Mouse (Mus musculus) limb, embryonic 13.5 days (tissue): ENCODE data around the gene Dffa. TPM values are rescaled to one million over a fixed set of nuclear protein-coding genes. Genes with fewer than 3 reads are reported as not detected.
A peak's percentile ranks its signal among the peaks of the same experiment; 100 is the strongest.
"Not testable (repeated sequence)": the region's sequence is repeated elsewhere in the genome, so short reads cannot be mapped to it uniquely, and the experiment has no call there.

Source experiments
- ATAC-seq: fragments of 200-750 bp; cut with Nextera tagmentation; 2 replicates; pipeline ENCODE4 v1.8.0; 2017; ENCODE audit warnings: low read depth, moderate number of reproducible peaks, moderate TSS enrichment; ENCODE audit not compliant: low FRiP score
- H3K27ac ChIP-seq: fragments of 300-500 bp; sonication (generic); 2 replicates; pipeline ENCODE4 v1.5.1; 2015; ENCODE audit warnings: inconsistent platforms, mild to moderate bottlenecking, moderate library complexity
- H3K27me3 ChIP-seq: fragments of 300-500 bp; sonication (generic); 2 replicates; pipeline ENCODE4 v1.6.1; 2015; ENCODE audit warnings: mild to moderate bottlenecking, inconsistent platforms
- H3K36me3 ChIP-seq: fragments of 300-500 bp; sonication (generic); 2 replicates; pipeline ENCODE4 v1.6.1; 2015; ENCODE audit warnings: inconsistent platforms, mild to moderate bottlenecking, moderate library complexity
- H3K4me1 ChIP-seq: fragments of 300-500 bp; sonication (generic); 2 replicates; pipeline ENCODE4 v1.6.1; 2015; ENCODE audit warnings: inconsistent platforms
- H3K4me2 ChIP-seq: fragments of 300-500 bp; sonication (generic); replicated peaks from 2 replicates; pipeline ENCODE4 v1.6.1; 2015; ENCODE audit warnings: inconsistent platforms, mild to moderate bottlenecking, moderate library complexity
- H3K4me3 ChIP-seq: fragments of 300-500 bp; sonication (generic); 2 replicates; pipeline ENCODE4 v1.5.1; 2015; ENCODE audit warnings: moderate library complexity, mild to moderate bottlenecking, inconsistent platforms
- H3K9ac ChIP-seq: fragments of 300-500 bp; sonication (generic); 2 replicates; pipeline ENCODE4 v1.6.1; 2015; ENCODE audit warnings: mild to moderate bottlenecking, inconsistent platforms
- H3K9me3 ChIP-seq: fragments of 300-500 bp; sonication (generic); 2 replicates; pipeline ENCODE4 v1.6.1; 2016; ENCODE audit warnings: inconsistent platforms
- WGBS: fragments of 180-500 bp; shearing (Covaris S2); methylation state at CpG from one replicate; pipeline ENCODE4 v1.1.7; 2015; 5-methylcytosine and 5-hydroxymethylcytosine counted together
- polyA plus RNA-seq: library from polyadenylated mRNA; unstranded; fragments of >200 nt; fragmentation: Nextera tagmentation; extraction: Ambion mirVana; gene quantifications from 2 replicates; pipeline ENCODE4 v1.2.1, GENCODE M21; 2015

The Dffa gene
- polyA plus RNA-seq, 1 experiment from 2014 or later: 31.7 TPM

DNA sequence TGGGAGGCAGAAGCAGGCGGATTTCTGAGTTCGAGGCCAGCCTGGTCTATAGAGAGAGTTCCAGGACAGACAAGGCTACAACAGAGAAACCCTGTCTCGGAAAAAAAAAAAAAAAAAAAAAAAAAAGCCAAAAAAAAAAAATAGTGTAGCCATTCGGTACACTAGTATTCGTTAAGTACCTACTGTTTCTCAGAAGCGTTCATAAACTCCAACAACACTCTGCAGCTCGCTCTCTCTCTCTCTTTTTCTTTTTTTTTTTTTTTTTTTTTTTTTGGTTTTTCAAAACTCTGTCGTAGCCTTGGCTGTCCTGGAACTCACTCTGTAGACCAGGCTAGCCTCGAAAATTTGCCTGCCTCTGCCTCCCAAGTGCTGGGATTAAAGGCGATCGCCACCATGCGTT is 3.5 kb upstream of the Dffa start:
- not testable (repeated sequence) for H3K36me3 ChIP-seq, H3K9me3 ChIP-seq, H3K4me2 ChIP-seq, H3K27ac ChIP-seq, H3K27me3 ChIP-seq, H3K9ac ChIP-seq, ATAC-seq, H3K4me3 ChIP-seq
- 88% methylated on average over 12 of the region's 12 CpGs for WGBS
- peaks cover 24% of the 10 kb centered on the region for H3K4me1 ChIP-seq

DNA sequence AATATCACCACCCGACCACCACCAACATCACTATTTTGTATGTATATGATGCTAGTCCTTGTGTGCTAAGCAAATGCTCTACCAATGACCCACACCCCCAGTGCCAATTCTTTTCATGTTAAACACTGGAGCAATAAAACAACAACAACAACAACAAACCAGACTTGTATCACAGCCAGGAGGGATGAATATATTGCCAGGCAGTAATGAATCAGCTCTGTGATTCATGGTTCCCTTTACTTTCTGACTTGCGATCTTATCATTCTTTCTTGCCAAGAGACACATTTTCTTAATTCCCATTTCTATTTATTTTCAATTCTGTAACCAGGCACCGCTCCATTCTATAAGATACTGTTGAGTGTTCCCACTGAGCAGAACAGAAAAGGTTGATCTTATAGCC is 2.5 kb upstream of the Dffa start:
- H3K9me3 ChIP-seq: no peaks in the 10 kb centered on the region
- H3K27me3 ChIP-seq: no peaks in the 10 kb centered on the region
- peaks cover 3% of the 10 kb centered on the region; the same call in 1 of the 2 replicates for H3K36me3 ChIP-seq
- H3K27ac ChIP-seq: no peak overlapping the region
- H3K4me2 ChIP-seq: no peak overlapping the region
- WGBS: 88% methylated on average over 3 of the region's 3 CpGs
- H3K4me3 ChIP-seq: no peak overlapping the region
- H3K9ac ChIP-seq: no peak overlapping the region
- peaks cover 24% of the 10 kb centered on the region for H3K4me1 ChIP-seq
- ATAC-seq: no peak

DNA sequence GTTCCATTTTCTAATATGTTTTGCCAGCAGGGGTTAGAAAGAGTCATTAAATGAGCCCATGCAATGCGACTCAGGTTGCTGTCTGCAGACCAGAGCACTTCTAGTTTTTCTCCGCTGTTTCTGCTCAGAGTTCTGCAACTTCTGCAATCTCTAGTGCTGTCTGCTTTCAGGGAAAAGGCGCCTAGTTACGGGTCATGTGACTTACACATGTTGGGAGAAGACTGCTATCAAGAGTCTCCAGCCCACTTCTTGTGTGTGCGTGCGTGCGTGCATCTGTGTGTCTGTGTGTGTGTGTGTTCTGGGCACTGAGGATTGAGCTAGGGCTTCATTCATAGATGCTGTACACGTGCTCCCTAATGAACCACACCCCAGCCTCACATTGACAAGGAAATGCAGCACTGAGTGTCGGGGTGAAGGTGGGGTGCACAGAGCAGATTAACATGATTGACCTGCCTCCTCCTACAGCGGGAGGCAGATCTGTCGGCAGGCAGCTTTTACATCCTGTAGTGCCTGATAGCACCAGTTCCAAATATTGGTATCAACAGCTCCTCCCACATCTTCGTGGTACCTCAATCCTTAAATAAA is 16.1 kb downstream of the Dffa start:
- peaks cover 14% of the 10 kb centered on the region; the same call in 1 of the 2 replicates for H3K36me3 ChIP-seq
- WGBS: 73% methylated on average over 12 of the region's 12 CpGs
- not testable (repeated sequence) for H3K27me3 ChIP-seq, H3K9me3 ChIP-seq, H3K9ac ChIP-seq, H3K4me3 ChIP-seq, H3K27ac ChIP-seq, H3K4me1 ChIP-seq
- H3K4me2 ChIP-seq: 0 out of 2 replicates have a peak overlapping the region, but pooled peaks have one; percentile 1
- ATAC-seq: 0 out of 2 replicates have a peak, but pooled peaks have one; percentile 13

DNA sequence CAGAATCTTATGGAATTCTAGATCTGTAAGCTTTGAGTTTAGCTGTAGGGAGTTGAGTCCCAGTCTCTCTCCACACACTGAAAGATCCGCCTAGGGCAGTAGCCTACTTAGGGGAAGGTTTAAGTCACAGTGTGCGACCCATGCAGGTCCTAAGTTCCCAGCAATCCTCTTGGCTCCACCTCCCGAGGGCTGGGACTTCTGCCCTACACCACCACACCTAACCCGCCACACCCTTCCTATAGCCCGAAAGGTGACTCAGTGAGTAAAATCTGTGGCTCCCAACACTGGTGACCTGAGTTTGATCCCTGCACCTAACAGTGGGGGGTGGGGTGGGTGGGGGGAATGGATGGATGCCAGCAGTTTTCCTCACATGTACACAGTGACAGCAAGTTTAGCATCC is 19.5 kb downstream of the Dffa start:
- no peak overlapping the region for H3K4me3 ChIP-seq

DNA sequence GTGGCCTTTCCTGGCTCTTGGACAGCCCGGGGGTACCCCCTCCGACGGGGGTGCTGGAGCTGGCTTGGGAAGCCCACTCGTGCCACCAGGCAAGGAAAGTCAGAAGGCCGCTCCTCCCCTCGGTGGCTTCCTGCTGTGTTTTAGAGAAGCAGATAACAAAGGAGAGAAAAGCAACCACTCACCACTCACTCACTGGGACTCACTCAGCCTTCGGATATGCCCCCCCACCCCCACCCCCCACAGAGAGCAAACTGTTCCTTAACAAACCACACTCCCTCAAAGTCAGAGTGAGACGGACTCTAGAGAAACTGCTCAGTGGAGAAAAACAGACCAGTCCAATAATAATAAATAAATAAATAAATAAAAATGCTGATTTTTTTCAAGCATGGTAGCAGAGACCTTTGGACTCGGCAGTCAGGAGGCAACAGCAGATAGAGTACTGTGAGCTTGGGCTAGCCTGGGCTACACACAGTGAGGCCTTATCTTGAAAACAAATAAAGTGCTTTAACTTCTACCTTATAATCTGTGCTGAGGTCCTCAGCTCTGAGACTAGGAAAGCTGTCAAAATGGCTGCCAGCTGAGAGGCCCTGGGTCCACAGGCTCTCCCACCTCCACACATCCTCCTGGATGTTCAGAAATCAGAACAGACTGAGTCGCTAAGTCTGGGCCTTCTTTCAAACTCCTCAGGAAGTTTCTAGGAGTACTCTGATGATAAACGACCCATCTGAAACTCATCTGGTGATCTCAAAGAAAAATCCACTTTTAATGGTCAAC is 21.6 kb downstream of the Dffa start:
- Histone ChIP-seq H3K27me3 (no peaks in the 10 kb centered on the region), H3K27ac (no peak overlapping the region), H3K36me3 (peaks cover 33% of the 10 kb centered on the region), H3K4me2 (no peak overlapping the region), H3K9me3 (no peaks in the 10 kb centered on the region), H3K4me3 (no peak overlapping the region), H3K4me1 (no peaks in the 10 kb centered on the region), H3K9ac (no peak overlapping the region)
- no peak for ATAC-seq
- 70% methylated on average over 11 of the region's 11 CpGs for WGBS

More for the DNA sequence above, 19.5 kb downstream of the Dffa start:
- peaks cover 9% of the 10 kb centered on the region; the same call in 1 of the 2 replicates for H3K4me1 ChIP-seq
- peaks cover 22% of the 10 kb centered on the region for H3K36me3 ChIP-seq
- H3K27me3 ChIP-seq: no peaks in the 10 kb centered on the region
- no peak overlapping the region for H3K9ac ChIP-seq
- no peak overlapping the region for H3K4me2 ChIP-seq
- H3K9me3 ChIP-seq: no peaks in the 10 kb centered on the region
- no peak for ATAC-seq
- no peak overlapping the region for H3K27ac ChIP-seq
- 61% methylated on average over 5 of the region's 5 CpGs for WGBS

DNA sequence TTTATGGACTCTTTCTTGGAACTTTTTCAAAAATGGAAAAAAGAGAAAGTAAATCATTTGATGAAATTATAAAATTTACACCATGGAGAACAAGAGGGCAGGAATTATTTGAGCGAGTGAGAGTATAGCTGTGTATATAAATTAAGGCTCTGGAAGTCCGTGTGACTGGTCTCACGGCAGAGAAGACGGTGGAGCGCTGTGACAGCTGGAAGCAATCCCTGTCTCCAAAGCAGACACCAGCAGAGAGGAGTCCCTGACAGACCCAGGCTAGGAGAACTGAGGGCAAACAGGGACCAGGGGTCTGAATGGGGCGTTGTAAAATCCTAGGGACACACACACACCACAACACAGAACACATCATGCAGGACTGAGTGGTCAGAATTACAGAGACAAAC is 22.2 kb downstream of the Dffa start:
- H3K9ac ChIP-seq: no peak overlapping the region
- no peaks in the 10 kb centered on the region for H3K27me3 ChIP-seq
- WGBS: 54% methylated on average over 6 of the region's 6 CpGs
- H3K4me3 ChIP-seq: no peak overlapping the region
- peaks cover 39% of the 10 kb centered on the region for H3K36me3 ChIP-seq
- H3K27ac ChIP-seq: peak overlapping the region; percentile 44; the same call in 1 of the 2 replicates
- no peak overlapping the region for H3K4me2 ChIP-seq
- H3K9me3 ChIP-seq: no peaks in the 10 kb centered on the region
- no peaks in the 10 kb centered on the region for H3K4me1 ChIP-seq
- ATAC-seq: no peak

DNA sequence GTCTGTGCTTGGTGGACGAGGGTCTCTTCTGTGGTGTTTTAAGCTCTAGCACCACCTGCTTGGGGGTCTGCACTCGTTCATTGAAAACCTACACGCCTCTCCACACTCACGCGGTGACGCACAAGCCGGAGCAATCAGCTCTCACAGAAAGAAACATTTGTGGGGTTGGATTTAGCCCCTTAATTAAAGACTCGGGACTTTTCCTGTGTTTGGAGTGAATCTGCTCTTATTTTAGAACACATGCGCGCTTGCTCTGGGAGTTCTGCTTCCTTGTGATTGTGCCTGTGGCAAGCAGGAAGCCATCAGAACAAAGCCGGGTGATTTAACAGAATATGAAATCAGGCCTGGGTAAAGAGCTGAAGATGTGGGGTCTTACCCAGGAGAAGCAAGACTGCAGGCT is 22.7 kb downstream of the Dffa start, which contains the start of gene Cort:
TSS of gene Cort (minus strand) at position 101 of the 400 bp plus-strand sequence.
- peaks cover 43% of the 10 kb centered on the region for H3K36me3 ChIP-seq
- ATAC-seq: no peak

DNA sequence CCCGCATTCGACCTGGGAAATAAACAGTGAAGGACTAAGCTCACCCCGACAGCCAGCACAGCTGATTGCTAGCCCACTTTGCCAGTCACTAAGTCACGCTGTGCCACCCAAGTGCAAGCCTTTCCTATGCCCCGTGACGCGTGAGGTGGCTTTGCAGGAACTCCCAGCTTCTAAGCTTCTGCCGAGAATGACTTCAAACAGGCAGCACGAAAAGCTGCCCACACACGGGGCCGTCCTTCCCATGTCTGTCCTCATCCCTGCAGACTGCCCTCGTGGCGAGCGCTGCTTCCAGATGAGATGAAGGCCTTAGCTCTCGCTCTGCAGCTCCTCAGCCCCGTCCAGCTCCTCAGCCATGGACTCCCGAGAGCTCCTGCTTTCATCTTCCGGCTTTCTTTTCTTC is 24.5 kb downstream of the Dffa start:
- H3K9ac ChIP-seq: no peak overlapping the region
- H3K4me2 ChIP-seq: no peak overlapping the region
- ATAC-seq: no peak
- H3K4me1 ChIP-seq: no peaks in the 10 kb centered on the region
- 82% methylated on average over 18 of the region's 18 CpGs for WGBS
- no peaks in the 10 kb centered on the region for H3K9me3 ChIP-seq
- H3K27me3 ChIP-seq: no peaks in the 10 kb centered on the region
- H3K27ac ChIP-seq: no peak overlapping the region
- no peak overlapping the region for H3K4me3 ChIP-seq
- H3K36me3 ChIP-seq: peaks cover 46% of the 10 kb centered on the region

More for the DNA sequence above, 22.7 kb downstream of the Dffa start, which contains the start of gene Cort:
- no peak within 1 kb of the TSS for H3K9ac ChIP-seq
- no peaks in the 10 kb centered on the region for H3K4me1 ChIP-seq
- no peaks in the 10 kb centered on the region for H3K27me3 ChIP-seq
- peak within 1 kb of the TSS; percentile 44; the same call in 1 of the 2 replicates for H3K27ac ChIP-seq
- H3K4me3 ChIP-seq: no peak within 1 kb of the TSS
- H3K4me2 ChIP-seq: no peak within 1 kb of the TSS
- WGBS: 76% methylated on average over 11 of the region's 11 CpGs
- H3K9me3 ChIP-seq: no peaks in the 10 kb centered on the region

DNA sequence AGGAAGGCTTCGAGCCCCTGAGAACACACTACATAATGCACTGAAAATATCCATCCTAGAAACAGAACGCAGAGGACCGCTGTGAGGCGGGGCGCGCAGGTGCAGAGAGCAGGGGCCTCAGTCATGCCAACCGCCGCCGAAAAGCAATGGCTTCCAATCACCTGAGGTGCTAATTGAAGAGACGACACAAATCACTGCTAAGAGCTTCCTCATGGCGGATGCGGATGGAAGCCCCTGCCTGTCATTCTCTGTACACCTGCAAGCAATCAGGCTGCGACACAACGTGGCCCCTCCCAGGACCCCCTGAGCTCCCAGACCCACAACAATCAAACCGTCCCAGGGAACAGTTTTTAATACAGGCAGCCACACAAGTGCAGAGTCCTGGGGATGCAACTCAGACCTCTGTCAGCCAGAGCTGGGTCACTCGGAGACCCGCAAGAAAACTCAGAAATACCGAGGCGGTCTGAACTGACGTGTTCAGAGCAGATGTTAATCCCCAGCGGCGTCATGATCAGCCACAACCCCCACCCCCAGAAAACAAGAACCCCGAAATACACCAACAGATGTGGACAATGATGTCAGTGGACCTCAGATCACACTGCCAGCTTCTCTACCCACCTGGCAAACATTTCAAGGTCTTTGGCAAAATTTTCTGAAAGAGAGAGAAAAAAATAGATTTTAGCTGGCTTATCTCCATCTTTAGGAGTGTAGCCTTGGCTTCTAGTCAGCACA is 27.2 kb downstream of the Dffa start:
- Histone ChIP-seq H3K9ac (no peak overlapping the region), H3K4me1 (peaks cover under 1% of the 10 kb centered on the region; the same call in 1 of the 2 replicates), H3K9me3 (no peaks in the 10 kb centered on the region), H3K36me3 (peaks cover 46% of the 10 kb centered on the region), H3K27me3 (no peaks in the 10 kb centered on the region), H3K4me3 (no peak overlapping the region), H3K4me2 (no peak overlapping the region), H3K27ac (no peak overlapping the region)
- no peak for ATAC-seq
- 74% methylated on average over 23 of the region's 23 CpGs for WGBS

DNA sequence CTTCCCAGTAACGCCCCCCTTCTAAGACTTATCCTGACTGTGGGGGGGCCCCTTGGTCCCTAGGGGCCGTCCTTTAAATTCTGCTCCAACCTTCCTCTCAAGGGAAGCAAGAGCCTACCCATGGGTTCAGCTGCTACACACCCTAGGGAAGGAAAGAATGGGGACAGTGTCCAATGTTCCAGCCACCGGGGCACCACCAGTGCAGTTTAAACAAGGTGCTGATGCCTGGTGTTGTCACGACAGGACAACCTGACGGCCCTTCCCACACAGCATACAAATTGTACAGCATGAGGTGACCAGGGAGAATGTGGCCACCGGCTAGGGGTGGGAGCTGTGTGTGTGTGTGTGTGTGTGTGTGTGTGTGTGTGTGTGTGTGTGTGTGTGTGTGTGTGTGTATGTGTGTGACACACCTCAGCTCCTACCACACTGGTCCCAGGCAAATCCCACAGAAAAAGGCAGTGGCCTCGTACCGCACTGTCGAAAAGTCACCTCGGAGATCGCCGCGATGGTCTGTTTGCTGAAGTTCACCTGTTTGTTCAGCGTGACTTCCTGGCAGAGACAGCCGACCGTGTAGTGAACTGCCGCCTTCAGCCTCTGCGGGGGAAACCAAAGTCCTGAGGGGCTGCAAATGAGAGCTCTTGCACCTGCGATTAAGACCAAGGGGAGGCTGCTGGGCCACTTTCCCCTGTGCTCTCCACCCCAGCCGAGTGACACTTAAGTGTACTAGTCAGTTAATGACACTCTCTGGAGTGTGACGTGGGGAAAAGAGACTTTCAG is 28.0 kb downstream of the Dffa start:
- 80% methylated on average over 21 of the region's 21 CpGs for WGBS
- H3K4me1 ChIP-seq: peaks cover 8% of the 10 kb centered on the region
- H3K4me2 ChIP-seq: no peak overlapping the region
- H3K27me3 ChIP-seq: no peaks in the 10 kb centered on the region
- no peak for ATAC-seq
- H3K4me3 ChIP-seq: no peak overlapping the region
- no peak overlapping the region for H3K9ac ChIP-seq
- H3K36me3 ChIP-seq: peaks cover 43% of the 10 kb centered on the region
- no peaks in the 10 kb centered on the region for H3K9me3 ChIP-seq
- H3K27ac ChIP-seq: no peak overlapping the region

DNA sequence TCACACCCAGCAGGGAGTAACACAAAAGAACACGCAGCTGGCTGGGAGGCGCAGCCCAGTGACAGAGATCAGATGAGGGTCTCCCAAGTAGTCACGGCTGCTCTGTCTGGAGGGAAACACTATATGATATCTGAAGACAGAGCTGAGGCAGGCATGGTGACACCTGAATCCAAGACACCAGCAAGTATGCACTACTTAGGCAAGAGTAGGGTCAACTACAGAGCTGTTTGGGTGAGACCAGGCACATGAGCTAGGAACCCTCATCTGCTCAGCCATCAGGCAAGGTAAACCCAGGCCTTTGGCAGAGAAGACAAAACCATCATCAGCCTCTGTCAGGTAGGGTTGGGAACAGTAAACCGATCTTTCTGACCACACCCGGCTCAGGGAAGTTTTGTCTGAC is 29.4 kb downstream of the Dffa start:
- Histone ChIP-seq H3K9ac (no peak overlapping the region), H3K9me3 (no peaks in the 10 kb centered on the region), H3K4me1 (peaks cover 8% of the 10 kb centered on the region), H3K4me3 (no peak overlapping the region), H3K27me3 (no peaks in the 10 kb centered on the region), H3K36me3 (peaks cover 29% of the 10 kb centered on the region), H3K4me2 (no peak overlapping the region), H3K27ac (no peak overlapping the region)
- no peak for ATAC-seq
- WGBS: 79% methylated on average over 5 of the region's 5 CpGs
